Mouse (Mus musculus) ES-Bruce4 (cell line): ENCODE data around the gene Flvcr2.

ENCODE experiments used
- CTCF ChIP-seq: IDR thresholded peaks from one replicate; pipeline ENCODE4 v1.8.1; 2011; ENCODE audit warnings: low read depth, low read length
- EP300 ChIP-seq: IDR thresholded peaks from 2 replicates; pipeline ENCODE4 v1.6.1; 2011; ENCODE audit warnings: low read depth, low read length; ENCODE audit not compliant: insufficient read depth

- no peak for TF ChIP-seq EP300
- TF ChIP-seq CTCF, result no peak
These were observed 42.8 kb upstream of the Flvcr2 start for GRCm38 (mm10) chr12:85703507-85703906.
